Mouse (Mus musculus): ENCODE results near the gene Zfyve19.

The Zfyve19 gene

GRCm38 (mm10) chr2:119208344-119209175 is at the start of gene Zfyve19, which contains the start of gene Dnajc17:
Gene Zfyve19, plus strand, starts transcription at chr2:119208617.
Gene Dnajc17, minus strand, starts transcription at chr2:119208795.
- DNase-seq (ENCODE audit: low spot score in 2 of 2) = peak; percentile 97 to 99

- DNase-seq (ENCODE audit: low spot score in 2 of 2) = no peak
Measured at GRCm38 (mm10) chr2:119161247-119161646, 47.2 kb upstream of the Zfyve19 start.

DNA sequence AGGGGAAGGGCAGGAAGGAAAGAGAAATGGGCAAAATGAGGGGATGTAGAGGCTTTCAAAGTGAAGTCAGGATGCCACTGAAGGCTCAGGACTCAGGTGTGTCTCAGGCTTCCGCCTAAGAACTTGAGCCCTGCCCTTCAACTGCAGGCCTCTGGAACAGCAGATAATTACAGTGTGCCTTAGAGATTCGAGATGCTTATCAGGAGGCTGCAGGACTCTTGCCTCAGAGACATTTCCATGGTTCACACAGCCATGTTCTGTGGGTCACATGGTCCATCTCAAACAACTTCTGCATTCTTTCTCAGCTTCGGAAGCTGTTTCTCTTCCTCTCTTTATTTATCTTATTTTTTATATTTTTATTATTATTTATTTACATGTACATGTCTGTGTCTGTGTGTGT is 45.3 kb upstream of the Zfyve19 start:
- DNase-seq (ENCODE audit: low spot score in 2 of 2) = no peak

- DNase-seq (ENCODE audit: low spot score in 2 of 2) = no peak
Measured at GRCm38 (mm10) chr2:119163999-119164398, 44.4 kb upstream of the Zfyve19 start.

DNA sequence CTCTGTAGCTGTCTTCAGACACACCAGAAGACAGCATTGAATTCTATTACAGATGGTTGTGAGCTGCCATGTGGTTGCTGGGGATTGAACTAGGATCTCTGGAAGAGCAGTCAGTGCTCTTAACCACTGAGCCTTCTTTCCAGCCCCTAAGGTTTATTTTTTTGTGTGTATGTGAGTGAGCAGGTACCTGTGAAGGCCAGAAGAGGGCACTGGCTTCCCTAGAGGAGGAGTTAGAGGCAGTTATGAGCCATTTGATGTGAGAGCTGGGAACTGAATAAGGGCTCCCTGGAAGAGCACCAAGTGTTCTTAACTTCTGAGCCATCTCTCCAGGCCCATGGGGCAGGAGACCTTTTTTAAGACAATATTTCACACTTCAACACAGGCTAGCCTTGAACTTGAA is 43.0 kb upstream of the Zfyve19 start:
- DNase-seq (ENCODE audit: low spot score in 2 of 2) = no peak

- DNase-seq (ENCODE audit: low spot score in 2 of 2) = peak; percentile 13 to 31
Measured at GRCm38 (mm10) chr2:119166901-119167865, 41.2 kb upstream of the Zfyve19 start, which contains the start of gene Gchfr. Gene Gchfr, plus strand, starts transcription at chr2:119167773.

DNA sequence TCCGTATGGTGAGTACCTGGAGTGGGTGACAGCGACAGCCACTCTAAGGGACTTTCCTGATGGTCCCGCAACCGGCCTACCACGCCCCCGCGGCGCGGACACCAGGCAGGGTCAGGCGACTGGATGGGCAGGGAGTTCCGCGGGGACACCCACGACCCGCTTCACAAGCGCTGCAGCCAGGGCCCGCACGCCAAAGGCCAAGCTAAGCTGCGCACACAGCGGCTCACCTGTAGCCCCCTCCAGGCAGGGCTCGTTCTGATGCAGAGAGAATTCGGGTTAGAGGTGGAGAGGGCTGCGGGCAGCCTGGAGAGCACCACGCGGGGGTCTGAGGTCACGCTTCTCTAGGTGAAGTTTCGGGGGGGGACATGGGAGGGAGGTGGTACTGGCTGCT is 40.6 kb upstream of the Zfyve19 start:
- DNase-seq (ENCODE audit: low spot score in 2 of 2) = no peak

- DNase-seq (ENCODE audit: low spot score in 2 of 2) = no peak
Measured at GRCm38 (mm10) chr2:119170282-119170681, 38.1 kb upstream of the Zfyve19 start.

DNA sequence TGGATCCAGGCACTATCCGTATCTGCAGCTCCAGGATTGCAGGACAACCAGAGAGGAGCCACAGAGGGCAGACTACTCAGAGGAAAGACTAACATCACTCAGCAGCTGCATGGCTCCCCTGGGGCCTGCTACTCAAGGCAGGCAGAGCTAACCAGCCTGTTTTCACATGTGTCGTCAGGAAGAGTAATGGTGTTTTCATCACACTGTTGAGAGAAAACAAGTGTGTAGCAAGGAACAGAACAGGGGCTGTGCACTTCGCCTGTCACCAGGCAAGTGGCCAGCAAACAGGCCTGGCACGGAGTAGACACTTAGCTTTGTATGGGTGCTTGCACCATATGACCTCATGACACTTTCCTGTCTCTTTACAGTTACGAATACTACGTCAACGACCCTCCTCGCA is 36.8 kb upstream of the Zfyve19 start:
- no peak for DNase-seq (ENCODE audit: low spot score in 2 of 2)

GRCm38 (mm10) chr2:119172446-119172845 is 36.0 kb upstream of the Zfyve19 start:
- DNase-seq (ENCODE audit: low spot score in 2 of 2) = no peak

DNA sequence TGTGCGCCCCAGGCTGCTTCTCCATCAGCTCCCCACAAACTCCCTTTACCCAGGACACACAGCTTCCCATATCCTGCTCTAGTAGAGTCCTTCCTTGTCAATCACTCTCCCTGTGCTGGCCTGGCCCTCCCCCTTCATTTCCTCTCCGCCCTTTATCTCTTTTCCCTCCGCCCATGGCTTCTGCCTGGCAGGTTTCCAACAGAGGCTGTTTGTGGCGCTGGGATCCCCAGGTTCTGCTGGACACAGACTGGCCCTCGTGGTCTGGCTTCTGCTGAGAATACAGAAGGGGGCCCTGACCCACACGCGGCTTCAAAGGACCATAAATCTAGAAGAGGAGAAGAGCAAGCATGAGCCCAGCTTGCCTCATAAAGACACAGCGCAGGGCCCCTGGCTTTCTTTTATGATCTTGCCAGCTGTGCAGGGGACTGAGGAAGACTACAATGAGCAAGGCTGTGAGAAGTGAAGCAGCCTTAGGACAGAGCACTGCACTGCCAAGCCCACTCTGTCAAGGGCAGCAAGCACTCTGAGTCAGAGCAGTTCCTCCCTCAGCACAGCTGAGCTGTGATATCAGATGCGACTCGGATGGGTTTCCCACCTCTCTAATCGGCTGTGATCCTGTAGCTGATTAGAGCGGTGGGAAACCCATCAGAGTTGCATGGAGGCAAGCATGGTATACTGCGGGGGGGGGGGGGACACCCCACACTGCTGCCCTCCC is 35.4 kb upstream of the Zfyve19 start:
- DNase-seq (ENCODE audit: low spot score in 2 of 2) = no peak

DNA sequence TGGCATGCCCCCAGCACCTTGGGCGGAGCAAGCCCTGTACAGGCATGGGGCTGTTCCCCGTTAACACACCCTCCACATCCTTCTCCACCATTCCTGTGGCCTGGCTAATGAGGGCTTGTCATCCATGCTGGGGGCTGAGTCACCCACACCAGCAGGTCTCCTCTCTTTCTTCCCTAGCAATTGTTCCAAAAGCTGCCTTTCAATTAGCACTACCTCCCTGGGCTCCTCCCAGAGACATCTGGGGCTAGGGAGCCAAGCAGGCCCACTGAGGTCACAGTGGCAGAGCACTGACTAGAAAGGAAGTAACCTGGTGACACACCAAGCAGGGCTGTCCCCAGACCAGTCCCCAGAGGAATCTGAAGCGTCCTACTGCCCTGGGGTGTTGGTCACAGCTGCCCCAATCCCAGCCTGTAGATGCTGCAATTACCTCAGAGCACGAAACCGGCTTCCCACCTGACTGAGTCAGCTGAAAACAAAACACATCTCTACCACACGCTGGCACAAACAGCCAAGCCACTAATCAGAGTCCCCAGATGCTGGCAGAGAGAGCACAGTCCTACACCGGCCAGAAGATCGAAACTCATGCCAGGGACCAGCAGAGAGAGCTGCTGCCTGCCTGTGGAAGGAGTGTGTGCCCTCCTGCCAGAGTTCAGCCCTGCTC is 34.3 kb upstream of the Zfyve19 start, which contains the start of gene Gm14137:
Gene Gm14137, plus strand, starts transcription at position 519 of the 661 bp plus-strand sequence.
- DNase-seq (ENCODE audit: low spot score in 2 of 2) = no peak

DNA sequence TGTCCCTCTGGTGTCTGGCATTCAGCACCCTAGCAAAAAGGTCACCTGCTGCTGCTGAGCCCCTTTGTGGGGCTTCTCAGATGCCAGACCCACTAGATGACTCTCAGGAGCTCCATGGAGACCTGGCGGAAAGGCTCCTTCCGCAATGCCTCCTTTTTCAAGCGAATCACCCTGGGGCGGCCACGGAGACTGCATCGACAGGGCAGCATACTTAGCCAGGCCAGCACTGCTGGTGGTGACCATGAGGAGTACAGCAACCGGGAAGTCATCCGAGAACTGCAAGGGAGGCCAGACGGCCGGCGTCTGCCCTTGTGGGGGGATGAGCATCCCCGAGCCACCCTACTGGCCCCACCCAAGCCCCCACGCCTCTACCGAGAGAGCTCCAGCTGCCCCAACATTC is 33.6 kb upstream of the Zfyve19 start:
- DNase-seq (ENCODE audit: low spot score in 2 of 2) = no peak

DNA sequence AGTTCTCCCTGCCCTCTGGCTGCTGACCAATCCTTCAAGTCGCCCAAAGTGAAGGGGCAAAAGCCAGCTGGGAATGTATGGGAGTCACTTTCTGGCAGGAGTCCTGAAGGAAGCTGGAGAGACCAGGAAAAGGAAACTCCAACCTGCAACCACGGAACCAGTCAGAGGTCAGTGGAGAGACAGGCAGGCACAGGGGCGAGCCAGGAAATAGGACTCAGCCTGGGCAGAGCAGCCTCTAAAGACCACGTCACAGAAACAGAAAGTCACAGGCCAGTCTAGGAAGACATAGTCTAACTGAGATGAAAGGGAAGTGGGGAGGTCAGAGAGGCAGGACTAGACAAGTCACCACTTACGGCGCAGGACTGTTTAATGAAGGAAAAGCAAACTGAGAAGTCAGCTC is 32.8 kb upstream of the Zfyve19 start:
- DNase-seq (ENCODE audit: low spot score in 2 of 2) = no peak

DNA sequence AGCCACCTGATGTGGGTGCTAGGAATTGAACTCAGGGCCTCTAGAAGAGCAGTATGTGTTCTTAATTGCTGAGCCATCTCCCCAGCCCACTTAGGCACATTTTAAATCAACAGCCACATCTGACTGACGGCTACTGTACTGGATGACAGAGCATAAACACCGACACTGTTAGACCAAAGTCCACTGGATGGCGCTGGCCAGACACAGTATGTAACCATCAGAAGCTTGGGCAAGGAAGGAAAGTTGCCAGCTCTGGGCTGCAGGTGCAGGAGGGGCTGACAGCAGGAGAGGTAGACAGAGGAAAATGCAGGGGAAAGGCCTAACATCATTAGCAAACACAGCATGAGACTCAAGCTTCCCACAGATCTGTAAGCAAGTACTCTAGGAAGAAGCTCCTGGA is 31.7 kb upstream of the Zfyve19 start:
- no peak for DNase-seq (ENCODE audit: low spot score in 2 of 2)

GRCm38 (mm10) chr2:119177384-119177939 is 31.0 kb upstream of the Zfyve19 start:
- no peak for DNase-seq (ENCODE audit: low spot score in 2 of 2)

GRCm38 (mm10) chr2:119182914-119183313 is 25.5 kb upstream of the Zfyve19 start:
- no peak for DNase-seq (ENCODE audit: low spot score in 2 of 2)

- peak; percentile 84 to 85 for DNase-seq (ENCODE audit: low spot score in 2 of 2)
Measured at GRCm38 (mm10) chr2:119189029-119189710, 19.2 kb upstream of the Zfyve19 start.

GRCm38 (mm10) chr2:119190969-119191368 is 17.4 kb upstream of the Zfyve19 start:
- DNase-seq (ENCODE audit: low spot score in 2 of 2) = no peak

- peak in 1 of 2 experiments; percentile 16 for DNase-seq (ENCODE audit: low spot score in 2 of 2)
Measured at GRCm38 (mm10) chr2:119194140-119194539, 14.3 kb upstream of the Zfyve19 start.
